Mouse (Mus musculus): ENCODE measurements at regions not wholly inside any gene's neighbourhood (a gene's known extent, or its start where the extent isn't known, plus 50 kb on each side); places are given as distances from the start of the nearest gene placed in this dataset.

GRCm38 (mm10) chr6:10181590-10182183 is 1233.5 kb downstream of the Nxph1 start:
- no peak for TF ChIP-seq CTCF (IDR thresholded peaks at IDR 0.05; ENCODE audit: low read depth, low read length)
- TF ChIP-seq POLR2A (IDR thresholded peaks at IDR 0.05; ENCODE audit: extremely low read depth, insufficient read depth, low read length): no peak
